Mouse (Mus musculus) olfactory bulb, adult 2 months (tissue): Measurements from ENCODE around the gene Rasgef1a.

Experiments
- CTCF ChIP-seq: fragments of 200-500 bp; IDR thresholded peaks from 2 replicates; pipeline ENCODE4 v1.5.1; 2012; ENCODE audit warnings: low read depth, mild to moderate bottlenecking, low read length, moderate library complexity; ENCODE audit not compliant: insufficient read depth
- POLR2A ChIP-seq: fragments of 200-500 bp; IDR thresholded peaks from 2 replicates; pipeline ENCODE4 v1.6.1; 2012; ENCODE audit warnings: mild to moderate bottlenecking, low read depth, low read length, moderate library complexity; ENCODE audit not compliant: insufficient read depth

GRCm38 (mm10) chr6:118035639-118036038 is 24.4 kb downstream of the Rasgef1a start:
- TF ChIP-seq CTCF: no peak
- no peak for TF ChIP-seq POLR2A
